Mouse (Mus musculus): Measurements from ENCODE around the gene Epb41l2.

The Epb41l2 gene

GRCm38 (mm10) chr10:25365708-25366107, 6.1 kb downstream of the Epb41l2 start:
- no peak for DNase-seq (ENCODE audit: low read depth)

- DNase-seq (ENCODE audit: low read depth): no peak
These were observed 7.1 kb downstream of the Epb41l2 start for GRCm38 (mm10) chr10:25366691-25367090.

DNA sequence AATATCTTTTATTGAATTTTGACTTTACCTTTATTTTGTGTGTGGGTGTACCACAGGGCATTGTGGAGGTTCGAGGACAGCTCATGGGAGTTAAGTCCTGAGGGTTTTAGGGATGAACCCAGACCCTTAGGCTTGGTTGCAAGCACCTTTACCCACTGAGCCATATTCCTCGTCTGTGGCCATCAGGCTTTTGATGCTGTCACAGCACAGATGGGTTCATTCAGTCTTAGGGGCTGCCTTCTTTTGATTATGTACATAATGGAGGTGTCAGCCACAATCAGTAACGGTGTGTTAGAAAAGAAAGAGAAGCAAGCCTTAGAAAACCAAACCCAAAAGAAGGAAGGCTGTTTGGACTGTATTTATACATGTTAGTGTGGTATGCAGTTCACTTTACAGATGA, 9.3 kb downstream of the Epb41l2 start:
- DNase-seq (ENCODE audit: low read depth): no peak

DNA sequence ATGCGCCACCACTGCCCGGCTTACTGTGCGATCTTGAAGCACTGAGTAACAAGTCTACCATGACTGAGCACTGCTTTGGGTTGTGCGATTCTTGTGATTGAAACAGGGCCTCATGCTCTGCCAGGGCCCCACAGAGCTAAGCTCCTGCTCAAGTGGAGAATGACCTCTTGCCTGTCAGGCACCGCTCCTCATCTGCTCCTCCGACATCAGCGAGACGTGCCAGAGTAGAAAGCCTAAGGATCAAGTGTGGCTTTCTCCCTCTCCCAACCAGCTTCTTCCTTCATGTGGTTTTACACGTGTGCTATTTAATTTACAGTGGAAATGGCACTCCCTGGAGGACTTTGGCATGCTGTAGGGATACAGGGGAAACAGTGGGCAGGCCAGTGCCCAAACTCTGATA, 10.1 kb downstream of the Epb41l2 start:
- no peak for DNase-seq (ENCODE audit: low read depth)

- no peak for DNase-seq (ENCODE audit: low read depth)
These were observed 11.7 kb downstream of the Epb41l2 start for GRCm38 (mm10) chr10:25371336-25371735.

- DNase-seq (ENCODE audit: low read depth): no peak
These were observed 12.3 kb downstream of the Epb41l2 start for GRCm38 (mm10) chr10:25371915-25372371.

DNA sequence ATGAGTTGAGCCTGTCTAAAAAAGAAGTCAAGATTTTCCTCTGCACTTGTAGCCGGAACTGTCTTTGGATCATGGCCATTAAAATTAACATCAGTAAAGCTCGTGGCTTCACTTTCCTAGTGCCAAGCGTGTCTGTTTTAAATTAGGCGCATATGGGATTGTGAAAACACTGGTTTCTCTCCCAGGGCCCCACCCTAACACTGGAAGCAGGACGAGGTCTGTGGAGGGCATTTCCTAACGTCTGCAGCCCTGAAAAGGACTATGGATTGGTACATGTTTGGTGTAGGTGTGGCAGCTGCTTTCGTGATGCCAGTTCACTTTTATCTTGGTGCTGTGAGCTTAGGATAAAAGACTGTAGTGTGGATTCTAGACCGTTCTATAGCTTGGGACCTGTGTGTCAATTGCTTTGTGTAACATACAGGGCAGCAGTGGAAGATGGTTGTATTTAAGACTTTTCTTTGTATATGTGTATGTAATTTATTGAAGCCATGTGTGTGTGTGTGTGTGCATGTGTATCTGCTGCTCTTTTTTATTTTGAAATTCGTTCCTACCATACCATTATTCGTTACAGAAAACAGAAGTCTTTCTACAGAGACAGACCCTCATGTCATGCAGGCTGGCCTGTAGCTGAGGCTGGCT, 13.0 kb downstream of the Epb41l2 start:
- no peak for DNase-seq (ENCODE audit: low read depth)

GRCm38 (mm10) chr10:25375036-25375435, 15.4 kb downstream of the Epb41l2 start:
- DNase-seq (ENCODE audit: low read depth): no peak

- DNase-seq (ENCODE audit: low read depth): no peak
These were observed 21.3 kb downstream of the Epb41l2 start for GRCm38 (mm10) chr10:25380746-25381481.

- DNase-seq (ENCODE audit: low read depth): no peak
These were observed 22.4 kb downstream of the Epb41l2 start for GRCm38 (mm10) chr10:25381951-25382350.

GRCm38 (mm10) chr10:25383171-25383570, 23.6 kb downstream of the Epb41l2 start:
- no peak for DNase-seq (ENCODE audit: low read depth)

GRCm38 (mm10) chr10:25384391-25384790, 24.8 kb downstream of the Epb41l2 start:
- DNase-seq (ENCODE audit: low read depth): no peak

DNA sequence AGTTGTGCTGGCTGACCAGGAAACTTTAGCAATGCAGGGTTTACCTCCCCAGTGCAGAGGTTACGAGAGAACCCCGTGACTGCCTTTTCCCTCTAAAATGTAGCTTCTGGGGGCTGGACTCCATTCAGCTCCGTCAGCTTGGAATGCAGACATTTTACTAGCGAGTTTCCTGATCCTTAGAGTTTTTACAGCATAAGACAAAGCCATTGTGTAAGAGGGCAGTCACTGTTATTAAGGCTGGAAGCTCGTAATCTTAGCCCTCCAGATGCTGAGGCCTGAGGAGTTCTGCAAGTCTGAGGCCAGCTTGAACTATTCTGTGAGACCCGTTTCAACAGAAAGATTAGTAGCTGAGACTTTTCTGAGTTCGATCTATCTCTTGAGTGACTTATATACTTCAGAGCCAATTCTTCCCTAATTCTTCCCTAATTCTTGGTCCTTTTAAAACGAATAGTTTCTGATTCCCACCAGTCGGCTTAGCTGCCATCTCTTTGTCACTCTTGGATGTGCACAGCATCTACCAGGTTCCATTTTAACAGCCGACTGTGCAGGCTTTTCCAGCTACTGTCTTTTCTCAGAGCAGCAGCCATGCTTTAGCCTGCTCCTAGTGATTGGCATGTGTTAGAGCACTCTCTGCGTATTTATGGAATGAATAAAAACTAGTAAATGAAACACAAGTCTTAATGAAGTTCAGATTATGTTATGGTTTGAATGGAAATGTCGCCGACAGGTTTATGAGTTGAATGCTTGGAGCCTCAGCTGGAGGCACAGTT, 26.4 kb downstream of the Epb41l2 start:
- no peak for DNase-seq (ENCODE audit: low read depth)

- no peak for DNase-seq (ENCODE audit: low read depth)
These were observed 27.3 kb downstream of the Epb41l2 start for GRCm38 (mm10) chr10:25386868-25387267.

DNA sequence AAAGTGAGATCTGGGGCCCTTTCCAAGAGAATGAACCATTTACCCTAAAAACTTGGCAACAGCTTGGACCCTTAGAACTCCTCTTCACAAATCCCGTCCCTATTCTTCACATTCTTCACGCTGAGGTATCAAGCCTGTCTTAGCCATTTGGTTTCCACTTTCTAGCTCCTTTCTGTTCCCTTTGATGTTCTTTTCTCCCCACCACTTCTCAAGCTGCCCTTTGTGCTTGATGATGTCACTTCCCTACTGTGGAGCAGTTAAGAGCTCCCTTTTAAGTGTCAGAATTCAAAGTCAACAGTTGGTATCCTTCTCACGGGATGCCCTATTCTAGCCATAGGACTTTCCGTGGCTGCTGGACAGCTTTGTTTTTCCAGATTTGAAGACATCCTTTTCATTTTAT, 27.7 kb downstream of the Epb41l2 start:
- peak; percentile 18 for DNase-seq (ENCODE audit: low read depth)

DNA sequence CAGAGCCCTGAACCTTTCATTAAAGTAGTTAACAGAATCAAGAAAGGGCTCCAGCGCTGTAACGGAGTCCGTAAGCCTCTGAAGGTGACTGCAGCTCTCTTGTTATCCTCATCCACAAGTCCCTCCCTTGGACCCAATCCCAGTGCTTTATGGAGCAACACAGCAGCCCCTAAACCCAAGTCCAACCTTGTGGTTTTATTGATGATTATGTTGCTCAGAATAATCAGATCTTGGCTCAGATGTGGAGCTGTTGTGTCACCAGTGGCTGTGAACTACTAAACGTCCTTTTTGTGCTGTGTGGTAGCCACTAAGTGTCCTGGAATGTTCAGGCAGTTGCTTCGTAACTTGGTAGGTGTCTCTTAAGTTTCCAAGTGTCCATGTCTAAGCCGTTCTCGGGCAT, 33.2 kb downstream of the Epb41l2 start:
- DNase-seq (ENCODE audit: low read depth): no peak

- no peak for DNase-seq (ENCODE audit: low read depth)
These were observed 34.1 kb downstream of the Epb41l2 start for GRCm38 (mm10) chr10:25393721-25394120.

DNA sequence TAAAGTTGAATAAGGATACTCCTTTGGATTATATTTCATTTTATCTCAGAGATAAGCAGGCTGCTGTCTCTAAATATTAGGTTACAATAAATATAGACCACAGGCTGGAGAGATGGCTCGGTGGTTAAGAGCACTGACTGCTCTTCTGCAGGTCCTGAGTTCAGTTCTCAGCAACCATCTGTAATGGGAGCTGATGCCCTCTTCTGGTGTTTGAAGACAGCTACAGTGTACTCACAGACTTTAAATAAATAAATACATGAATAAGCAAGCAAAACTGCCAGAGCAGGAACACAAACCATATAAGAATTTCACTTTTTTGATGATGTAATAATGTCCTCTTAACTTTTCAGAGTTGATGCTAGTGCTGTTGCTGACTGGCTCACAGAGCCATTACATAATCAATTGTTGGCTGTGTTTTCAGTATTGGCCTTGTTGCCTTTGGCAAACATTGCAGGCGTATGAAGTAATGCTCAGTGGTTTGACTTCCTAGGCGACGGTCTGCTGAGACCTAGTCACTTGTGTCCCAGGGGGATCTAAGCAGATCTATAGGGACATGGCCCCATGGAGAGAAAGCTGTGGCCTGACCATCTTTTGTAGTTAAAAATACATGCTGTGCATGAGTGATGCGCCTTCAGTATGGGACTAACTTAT, 35.8 kb downstream of the Epb41l2 start:
- no peak for DNase-seq (ENCODE audit: low read depth)

GRCm38 (mm10) chr10:25396859-25397258, 37.3 kb downstream of the Epb41l2 start:
- no peak for DNase-seq (ENCODE audit: low read depth)

GRCm38 (mm10) chr10:25397767-25398690, 38.4 kb downstream of the Epb41l2 start:
- no peak for DNase-seq (ENCODE audit: low read depth)

- DNase-seq (ENCODE audit: low read depth): no peak
These were observed 39.4 kb downstream of the Epb41l2 start for GRCm38 (mm10) chr10:25399016-25399415.

Measured in induced T-regulatory cell, adult 2 months (primary cell).